Mouse (Mus musculus): ENCODE data around the gene Xkr8.
"Not testable (repeated sequence)": the region's sequence is repeated elsewhere in the genome, so short reads cannot be mapped to it uniquely, and the experiment has no call there.

The Xkr8 gene

GRCm38 (mm10) chr4:132737154-132737553, 4.8 kb upstream of the Xkr8 start:
- DNase-seq (ENCODE audit: low spot score) = not testable (repeated sequence)

DNA sequence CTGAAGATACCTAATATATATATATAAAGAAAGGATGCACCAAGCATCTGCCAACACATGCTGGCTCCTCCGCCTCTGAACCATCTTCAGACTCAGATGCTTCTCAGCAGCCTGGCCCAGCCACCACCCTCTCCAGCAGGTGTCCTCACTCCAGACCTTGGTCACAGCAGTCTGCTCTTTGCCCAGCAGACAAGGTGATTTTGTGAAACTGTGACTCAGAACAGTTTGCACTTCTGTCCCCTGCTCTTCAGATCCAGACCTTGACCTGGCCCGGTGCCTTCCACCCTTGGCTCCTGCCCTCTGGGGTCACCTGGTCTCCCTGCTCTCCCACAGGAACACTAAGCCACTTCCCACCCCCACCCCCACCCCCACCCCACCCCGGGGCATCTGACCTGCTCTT, 3.5 kb upstream of the Xkr8 start:
- DNase-seq (ENCODE audit: low spot score) = no peak

DNA sequence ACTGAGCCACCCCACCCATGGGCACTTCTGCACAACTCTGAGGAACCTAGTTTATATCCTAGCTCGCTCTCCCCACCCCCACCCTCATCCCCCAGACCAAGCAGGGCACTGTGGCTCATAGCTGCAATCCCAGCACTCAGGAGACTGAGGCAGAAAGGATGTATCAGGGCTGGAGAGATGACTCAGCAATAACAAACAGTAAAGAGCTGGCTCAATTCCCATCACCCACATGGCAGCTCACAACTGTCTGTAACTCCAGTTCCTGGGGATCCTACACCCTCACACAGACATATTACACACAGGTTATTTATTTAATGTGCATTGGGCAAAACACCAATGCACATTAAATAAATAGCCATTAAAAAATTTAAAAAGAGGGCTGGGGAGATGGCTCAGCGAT, 3.0 kb upstream of the Xkr8 start:
- DNase-seq (ENCODE audit: low spot score) = no peak

- DNase-seq (ENCODE audit: low spot score) = no peak
Observed at GRCm38 (mm10) chr4:132734766-132735165, 2.4 kb upstream of the Xkr8 start.

DNA sequence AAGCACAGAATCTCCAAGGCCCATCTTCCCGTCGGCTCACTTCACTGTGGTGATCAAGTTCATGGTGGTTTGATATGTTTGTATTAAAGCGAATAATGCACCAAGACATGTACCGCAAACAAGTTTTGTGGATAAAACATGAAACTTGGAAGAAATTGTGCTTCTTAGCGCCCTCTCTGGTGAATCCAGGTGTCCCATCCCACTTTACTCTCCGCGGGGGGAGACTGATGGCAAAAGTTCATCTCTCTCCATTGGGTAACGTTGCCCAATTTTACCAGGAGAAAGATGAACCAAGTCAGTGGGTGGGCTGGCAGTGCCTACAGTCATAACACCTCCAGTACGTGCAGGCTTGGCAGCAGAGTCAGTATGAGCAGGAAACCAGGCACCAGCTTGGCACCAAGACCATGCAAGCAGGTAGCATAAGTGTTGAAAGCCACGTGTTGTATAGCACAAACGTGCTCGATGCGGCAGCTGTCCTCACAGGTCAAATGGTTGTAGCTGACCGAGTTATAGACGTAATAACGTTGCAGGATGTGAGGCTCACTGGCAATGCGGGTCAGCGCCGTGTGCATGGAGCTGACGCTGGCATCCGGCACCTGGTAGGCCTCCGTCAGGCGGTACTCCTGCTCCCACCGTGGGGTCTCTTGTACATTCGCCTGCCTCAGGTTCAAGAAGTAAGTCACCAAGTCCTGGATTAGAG, 875 bp upstream of the Xkr8 start:
- no peak for DNase-seq (ENCODE audit: low spot score)

GRCm38 (mm10) chr4:132731616-132732015, 730 bp downstream of the Xkr8 start:
- no peak for DNase-seq (ENCODE audit: low spot score)

GRCm38 (mm10) chr4:132728233-132728632, 4.1 kb downstream of the Xkr8 start:
- no peak for DNase-seq (ENCODE audit: low spot score)

DNA sequence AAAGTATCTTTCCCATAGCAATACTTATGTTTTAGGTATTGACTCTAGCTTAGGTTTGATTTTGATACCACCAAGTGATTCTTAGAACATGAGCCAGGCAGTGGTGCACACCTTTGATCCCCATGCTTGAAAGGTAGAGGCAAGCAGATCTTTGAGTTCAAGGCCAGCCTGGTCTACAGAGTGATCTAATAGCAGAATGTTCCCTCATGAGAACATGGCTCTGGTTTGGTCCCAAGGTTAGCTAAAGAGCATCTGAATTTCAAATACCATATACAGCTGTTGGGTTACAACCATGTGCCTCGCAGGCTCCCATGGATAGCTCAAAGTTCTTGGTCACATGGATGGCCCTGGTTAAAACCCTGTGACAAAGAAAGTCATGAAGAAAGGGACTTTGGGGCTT, 14.1 kb downstream of the Xkr8 start:
- no peak for DNase-seq (ENCODE audit: low spot score)

- no peak for DNase-seq (ENCODE audit: low spot score)
Observed at GRCm38 (mm10) chr4:132713181-132713580, 19.2 kb downstream of the Xkr8 start.

DNA sequence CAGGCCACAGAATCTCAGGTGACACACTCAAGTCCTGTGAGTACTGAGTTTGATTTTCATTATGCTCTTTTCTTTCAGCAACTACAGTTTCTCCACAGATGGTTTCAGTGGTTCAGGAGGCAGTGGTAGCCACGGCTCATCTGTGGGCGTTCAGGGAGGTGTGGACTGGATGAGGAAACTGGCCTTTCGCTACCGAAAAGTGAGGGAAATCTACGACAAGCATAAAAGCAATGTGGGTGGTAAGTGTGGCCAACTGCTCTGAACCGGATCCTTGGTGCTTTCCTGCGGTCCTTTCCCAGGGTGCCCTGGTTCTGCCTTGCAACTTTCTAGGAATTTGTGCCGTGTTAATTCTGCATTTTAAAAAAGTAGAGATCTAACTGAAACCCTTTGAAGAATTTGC, 25.5 kb downstream of the Xkr8 start:
- DNase-seq (ENCODE audit: low spot score) = no peak

GRCm38 (mm10) chr4:132702076-132702475, 30.3 kb downstream of the Xkr8 start:
- DNase-seq (ENCODE audit: low spot score) = no peak

DNA sequence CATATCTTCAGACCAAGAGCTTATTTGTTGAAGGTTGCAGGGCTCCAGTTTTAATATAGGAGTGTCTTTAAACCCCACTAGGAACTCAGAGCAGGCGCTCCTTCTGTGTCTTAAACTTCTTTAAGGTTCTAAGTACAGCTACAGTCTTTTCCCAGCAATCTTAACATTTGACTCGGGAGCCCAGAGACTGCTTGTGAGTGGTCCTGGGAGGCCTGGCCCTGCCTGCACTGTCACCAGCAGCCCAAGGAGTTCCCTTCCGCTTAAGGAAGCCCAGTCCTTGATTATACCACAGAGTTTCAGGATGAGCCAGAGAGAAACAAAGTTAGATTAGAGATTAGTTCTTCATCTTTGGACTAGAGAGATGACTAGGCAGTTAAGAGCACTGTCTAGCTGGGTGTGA, 39.0 kb downstream of the Xkr8 start:
- no peak for DNase-seq (ENCODE audit: low spot score)

DNA sequence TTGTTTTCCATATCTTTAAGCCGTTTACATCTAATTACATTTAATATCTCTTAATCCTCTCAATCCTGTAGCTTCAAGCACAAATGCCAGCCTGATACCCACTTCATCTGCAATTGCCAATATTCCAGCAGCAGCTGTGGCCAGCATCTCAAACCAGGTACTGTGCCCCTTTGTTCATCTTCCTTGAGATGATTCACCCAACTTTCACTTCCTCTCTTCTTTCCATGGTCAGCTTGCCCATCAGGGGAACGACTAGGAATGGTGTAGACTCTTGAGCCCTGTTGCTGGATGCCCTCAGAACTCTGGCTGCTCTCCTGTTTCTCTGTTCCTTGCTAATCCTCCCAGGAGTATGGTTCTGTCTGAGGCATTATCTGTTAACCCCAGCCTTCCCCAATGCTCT, 42.7 kb downstream of the Xkr8 start:
- DNase-seq (ENCODE audit: low spot score) = no peak

DNA sequence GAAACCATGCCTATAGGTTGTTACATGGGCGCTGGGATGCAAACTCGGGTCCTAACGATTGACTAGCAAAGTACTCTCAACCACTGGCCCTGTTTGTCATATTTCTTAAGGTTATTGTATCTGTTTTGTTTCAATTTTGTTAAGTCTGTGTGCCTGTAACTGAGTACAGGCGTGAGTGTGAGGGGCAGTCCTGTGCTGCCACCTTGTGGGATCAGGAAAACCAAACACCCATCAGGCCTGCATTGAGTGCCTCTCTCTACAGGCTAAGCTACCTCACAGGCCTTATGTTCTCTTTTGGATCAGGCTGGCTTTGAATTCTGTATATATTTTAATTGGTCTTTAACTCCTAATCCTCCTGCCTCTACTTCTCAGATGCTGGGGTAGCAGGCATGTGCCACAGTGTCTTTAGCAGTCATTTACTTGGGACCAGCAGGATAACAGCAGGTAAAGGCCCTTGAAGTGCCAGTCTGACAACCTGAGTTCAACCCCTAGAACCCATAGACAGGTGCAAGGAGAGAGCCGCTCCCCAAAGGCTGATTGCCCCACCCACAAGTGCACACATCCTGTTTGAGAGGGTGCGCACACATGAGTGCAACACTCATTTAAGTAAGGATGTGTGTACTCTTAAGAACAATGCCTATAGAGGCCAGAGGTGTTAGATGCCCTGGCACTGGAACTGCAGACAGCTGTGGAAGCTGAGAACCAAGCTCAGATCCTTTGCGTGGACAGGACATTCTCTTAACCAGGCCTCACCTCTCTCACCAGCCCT, 55.4 kb downstream of the Xkr8 start:
- DNase-seq (ENCODE audit: low spot score) = peak; percentile 31

Measured in embryo, embryonic 10 days (tissue).